Mouse (Mus musculus) stomach, postnatal 0 days (tissue): Measurements from ENCODE around the gene Gm49361. TPM values are rescaled to one million over a fixed set of nuclear protein-coding genes. Genes with fewer than 3 reads are reported as not detected.
"Not testable (repeated sequence)": the region's sequence is repeated elsewhere in the genome, so short reads cannot be mapped to it uniquely, and the experiment has no call there.

Source experiments
- ATAC-seq: fragments of 200-750 bp; cut with Nextera tagmentation; 2 replicates; pipeline ENCODE4 v1.8.0; 2017; ENCODE audit not compliant: low FRiP score, low TSS enrichment
- DNase-seq: peaks from one replicate; pipeline ENCODE4 v3.0.0-alpha.2; 2016; ENCODE audit warnings: low spot score
- H3K27ac ChIP-seq: fragments of 300-500 bp; sonication (generic); replicated peaks from 2 replicates; pipeline ENCODE4 v1.5.1; 2014; ENCODE audit warnings: mild to moderate bottlenecking, control low read depth
- H3K27me3 ChIP-seq: fragments of 300-500 bp; sonication (generic); 2 replicates; pipeline ENCODE4 v1.6.1; 2014; ENCODE audit warnings: low read length; ENCODE audit not compliant: control insufficient read depth, insufficient read depth
- H3K36me3 ChIP-seq: fragments of 300-500 bp; sonication (generic); 2 replicates; pipeline ENCODE4 v1.6.1; 2014; ENCODE audit warnings: low read length, mixed read lengths; ENCODE audit not compliant: control insufficient read depth, insufficient read depth
- H3K4me1 ChIP-seq: fragments of 300-500 bp; sonication (generic); replicated peaks from 2 replicates; pipeline ENCODE4 v1.6.1; 2014; ENCODE audit warnings: antibody characterized with exemption; ENCODE audit not compliant: control insufficient read depth, insufficient read depth
- H3K4me2 ChIP-seq: fragments of 300-500 bp; sonication (generic); replicated peaks from 2 replicates; pipeline ENCODE4 v1.6.1; 2014; ENCODE audit warnings: low read depth, mild to moderate bottlenecking, control low read depth, moderate library complexity
- H3K4me3 ChIP-seq: fragments of 300-500 bp; sonication (generic); 2 replicates; pipeline ENCODE4 v1.5.1; 2014; ENCODE audit warnings: low read depth, low read length, control low read depth
- H3K9ac ChIP-seq: fragments of 300-500 bp; sonication (generic); 2 replicates; pipeline ENCODE4 v1.6.1; 2014; ENCODE audit warnings: mild to moderate bottlenecking, low read length, control low read depth, mixed read lengths
- H3K9me3 ChIP-seq: fragments of 300-500 bp; sonication (generic); 2 replicates; pipeline ENCODE4 v1.6.1; 2016; ENCODE audit warnings: low read length; ENCODE audit not compliant: control insufficient read depth
- CTCF ChIP-seq: IDR thresholded peaks from 2 replicates; pipeline ENCODE4 v1.5.1; 2016; ENCODE audit warnings: antibody characterized with exemption, low read depth, mild to moderate bottlenecking, moderate library complexity
- EP300 ChIP-seq: optimal IDR thresholded peaks from 2 replicates; pipeline ENCODE3; 2016; ENCODE audit warnings: antibody characterized with exemption
- WGBS: fragments of 180-500 bp; shearing (Covaris S2); extraction: QIAGEN DNeasy Blood & Tissue Kit; methylation state at CpG from one replicate; pipeline ENCODE4 v1.1.7; 2014; 5-methylcytosine and 5-hydroxymethylcytosine counted together
- polyA plus RNA-seq: library from polyadenylated mRNA; unstranded; fragments of >200 nt; fragmentation: Nextera tagmentation; extraction: Ambion mirVana; gene quantifications from 2 replicates; pipeline ENCODE4 v1.2.1, GENCODE M21; 2015

The Gm49361 gene
- polyA plus RNA-seq, 1 experiment from 2014 or later: not detected

DNA sequence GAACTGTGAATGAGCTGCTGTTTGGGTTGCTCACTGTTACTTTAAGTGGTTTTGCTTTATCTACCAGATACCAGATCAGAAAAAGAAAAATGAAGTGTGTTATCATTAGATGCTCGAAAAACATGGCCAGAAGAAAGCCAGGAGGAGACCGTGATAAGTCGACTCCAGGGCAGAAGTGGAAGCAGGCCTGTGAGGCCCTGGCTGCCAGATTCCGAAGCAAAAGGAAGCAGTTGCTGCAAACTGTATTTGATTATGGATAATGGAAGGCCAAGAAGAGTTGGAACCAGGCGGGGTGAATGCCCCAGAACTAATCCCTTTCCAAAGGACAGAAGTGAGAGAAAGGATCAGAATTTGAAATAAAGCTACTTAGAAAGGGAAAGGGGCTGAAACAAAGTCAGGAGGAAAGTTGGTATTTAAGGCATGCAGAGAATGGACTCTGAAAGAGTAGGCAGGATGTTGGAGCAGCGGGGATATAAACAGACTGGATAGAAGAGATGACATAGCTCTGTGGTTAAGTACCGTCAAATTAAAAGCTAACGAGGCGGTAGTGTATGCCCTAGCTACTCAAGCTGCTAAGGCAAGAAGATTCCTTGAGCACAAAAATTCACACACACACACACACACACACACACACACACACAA is 7.6 kb upstream of the Gm49361 start:
- H3K27me3 ChIP-seq: no peaks in the 10 kb centered on the region
- no peaks in the 10 kb centered on the region for H3K36me3 ChIP-seq
- no peaks in the 10 kb centered on the region for H3K4me1 ChIP-seq
- no peak for TF ChIP-seq EP300
- no peak for TF ChIP-seq CTCF
- H3K9ac ChIP-seq: no peak overlapping the region
- no peak overlapping the region for H3K4me2 ChIP-seq
- H3K9me3 ChIP-seq: no peaks in the 10 kb centered on the region
- DNase-seq: no peak
- 0 out of 2 replicates have a peak overlapping the region, but pooled peaks have one; percentile 45 for H3K27ac ChIP-seq
- WGBS: 15% methylated on average over 9 of the region's 9 CpGs
- ATAC-seq: 0 out of 2 replicates have a peak, but pooled peaks have one; percentile 56
- no peak overlapping the region for H3K4me3 ChIP-seq

DNA sequence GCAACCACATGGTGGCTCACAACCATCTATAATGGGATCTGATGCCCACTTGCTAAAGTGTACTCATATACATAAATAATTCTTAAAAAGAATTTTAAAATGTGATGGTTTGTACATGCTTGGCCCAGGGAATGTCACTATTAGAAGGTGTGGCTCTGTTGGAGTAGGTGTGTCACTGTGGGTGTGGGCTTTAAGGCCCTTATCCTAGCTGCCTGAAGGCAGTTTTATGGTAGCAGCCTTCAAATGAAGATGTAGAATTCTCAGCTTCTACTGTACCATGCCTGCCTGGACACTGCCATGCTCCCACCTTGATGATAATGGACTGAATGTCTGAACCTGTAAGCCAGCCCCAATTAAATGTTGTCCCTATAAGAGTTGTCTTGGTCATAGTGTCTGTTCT is 5.1 kb upstream of the Gm49361 start:
- not testable (repeated sequence) for H3K9ac ChIP-seq, ATAC-seq

GRCm38 (mm10) chr14:57749501-57749900 is 3.6 kb upstream of the Gm49361 start:
- no peak for ATAC-seq
- H3K9me3 ChIP-seq: no peaks in the 10 kb centered on the region
- 61% methylated on average over 2 of the region's 2 CpGs for WGBS
- H3K4me3 ChIP-seq: no peak overlapping the region
- H3K27me3 ChIP-seq: no peaks in the 10 kb centered on the region
- TF ChIP-seq EP300: no peak
- no peak for TF ChIP-seq CTCF
- no peak overlapping the region for H3K4me2 ChIP-seq
- DNase-seq: no peak
- H3K4me1 ChIP-seq: no peaks in the 10 kb centered on the region
- no peak overlapping the region for H3K27ac ChIP-seq
- H3K9ac ChIP-seq: no peak overlapping the region
- no peaks in the 10 kb centered on the region for H3K36me3 ChIP-seq

More for the DNA sequence above, 5.1 kb upstream of the Gm49361 start:
- not testable (repeated sequence) for H3K27ac ChIP-seq, H3K9me3 ChIP-seq, H3K4me2 ChIP-seq, H3K36me3 ChIP-seq, DNase-seq, H3K27me3 ChIP-seq, H3K4me3 ChIP-seq, H3K4me1 ChIP-seq

- H3K27me3 ChIP-seq: no peaks in the 10 kb centered on the region
- H3K27ac ChIP-seq: peak overlapping the region; percentile 97
- no peak for TF ChIP-seq CTCF
- no peak for TF ChIP-seq EP300
- ATAC-seq: peak; percentile 74
- peak overlapping the region; percentile 71 for H3K4me2 ChIP-seq
- WGBS: under 1% methylated on average over 46 of the region's 103 CpGs
- H3K4me3 ChIP-seq: peak overlapping the region; percentile 96
- H3K36me3 ChIP-seq: no peaks in the 10 kb centered on the region
- H3K9me3 ChIP-seq: no peaks in the 10 kb centered on the region
- peak; percentile 61 for DNase-seq
- 0 out of 2 replicates have a peak, but pooled peaks cover 3% of the 10 kb centered on the region for H3K4me1 ChIP-seq
- peak overlapping the region; percentile 97 for H3K9ac ChIP-seq
Measured at GRCm38 (mm10) chr14:57745291-57745969, 473 bp downstream of the Gm49361 start.

GRCm38 (mm10) chr14:57744547-57744946 is 1.4 kb downstream of the Gm49361 start:
- H3K4me2 ChIP-seq: peak overlapping the region; percentile 71
- no peaks in the 10 kb centered on the region for H3K9me3 ChIP-seq
- H3K4me1 ChIP-seq: 0 out of 2 replicates have a peak, but pooled peaks cover 3% of the 10 kb centered on the region
- ATAC-seq (no peak), DNase-seq (peak; percentile 39)
- H3K27ac ChIP-seq: no peak overlapping the region
- WGBS: 2% methylated on average over 8 of the region's 8 CpGs
- peak overlapping the region; percentile 97; the same call in 1 of the 2 replicates for H3K9ac ChIP-seq
- TF ChIP-seq EP300: no peak
- no peak for TF ChIP-seq CTCF
- no peaks in the 10 kb centered on the region for H3K27me3 ChIP-seq
- H3K4me3 ChIP-seq: peak overlapping the region; percentile 96
- no peaks in the 10 kb centered on the region for H3K36me3 ChIP-seq

DNA sequence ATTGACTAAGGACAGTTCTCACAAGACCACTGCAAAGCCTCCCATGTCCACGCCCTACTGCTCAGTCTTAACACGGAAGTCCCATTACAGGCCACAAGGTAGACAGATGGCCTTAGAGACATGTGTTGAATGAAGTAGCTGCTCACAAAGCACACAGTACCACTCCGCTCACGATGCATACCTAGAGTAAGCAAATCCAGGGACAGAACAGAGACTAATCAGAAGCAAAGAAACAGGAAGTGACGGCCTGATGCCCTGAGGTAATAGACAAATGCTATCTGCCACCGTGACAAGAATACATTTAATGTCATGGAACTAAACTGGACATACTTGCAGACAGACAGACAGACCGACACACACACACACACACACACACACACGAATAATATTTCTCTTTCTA is 5.3 kb downstream of the Gm49361 start:
- TF ChIP-seq EP300 (no peak), CTCF (no peak)

More for the DNA sequence above, 5.3 kb downstream of the Gm49361 start:
- DNase-seq (no peak), ATAC-seq (no peak)
- WGBS: 74% methylated on average over 8 of the region's 8 CpGs
- Histone ChIP-seq H3K9ac (no peak overlapping the region), H3K4me2 (no peak overlapping the region), H3K9me3 (no peaks in the 10 kb centered on the region), H3K27ac (no peak overlapping the region), H3K4me3 (no peak overlapping the region), H3K27me3 (no peaks in the 10 kb centered on the region), H3K36me3 (no peaks in the 10 kb centered on the region), H3K4me1 (0 out of 2 replicates have a peak, but pooled peaks cover 3% of the 10 kb centered on the region)
